Mouse (Mus musculus): ENCODE measurements at regions not wholly inside any gene's neighbourhood (a gene's known extent, or its start where the extent isn't known, plus 50 kb on each side); places are given as distances from the start of the nearest gene placed in this dataset.

- DNase-seq, result no peak
Observed at GRCm38 (mm10) chr11:25157135-25157860, 1053.3 kb downstream of the 5730522E02Rik start.

GRCm38 (mm10) chr11:25157861-25158245, 1052.7 kb downstream of the 5730522E02Rik start:
- DNase-seq, result no peak

DNA sequence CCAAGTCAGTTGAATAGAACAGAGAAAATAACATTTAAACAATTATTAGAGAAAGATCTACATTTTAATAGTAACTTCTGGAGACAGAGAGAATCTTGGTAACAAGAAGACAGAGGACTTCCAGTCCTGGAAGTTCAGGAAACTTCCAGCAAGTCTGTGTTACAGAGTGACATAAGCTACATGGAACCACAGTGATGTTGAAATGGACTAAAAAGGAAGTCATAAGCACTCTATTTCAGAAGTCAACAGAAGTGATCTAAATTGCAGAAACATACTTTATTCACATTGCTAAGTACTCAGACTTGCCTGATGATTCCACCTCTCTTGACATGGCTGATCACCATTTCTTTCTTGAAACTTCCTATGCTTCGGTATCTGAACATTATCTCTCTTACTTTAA, 1051.7 kb downstream of the 5730522E02Rik start:
- no peak for DNase-seq

DNA sequence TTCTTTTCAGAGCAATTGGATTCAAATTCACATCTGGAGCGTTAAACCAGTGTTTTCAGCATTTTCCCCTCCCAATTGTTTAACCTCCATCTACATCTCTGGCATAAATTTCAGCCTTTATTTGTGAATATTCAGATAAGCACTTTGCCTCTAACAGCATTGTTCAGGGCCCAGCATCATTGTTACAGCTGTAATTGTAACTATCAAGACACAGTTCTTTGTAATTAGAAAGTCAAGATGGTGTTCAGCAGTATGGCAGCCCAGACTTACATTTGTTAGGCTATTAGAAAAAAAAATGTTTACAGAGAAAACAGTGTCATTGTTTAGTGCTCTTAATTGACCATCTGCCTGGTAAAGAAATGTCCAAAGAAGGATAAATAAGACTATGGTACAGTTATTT, 1042.6 kb downstream of the 5730522E02Rik start:
- DNase-seq, result no peak

GRCm38 (mm10) chr11:25171048-25171447, 1039.5 kb downstream of the 5730522E02Rik start:
- no peak for DNase-seq

All from adrenal gland, postnatal 36 days (tissue).